Mouse (Mus musculus): Measurements from ENCODE around the gene Mfsd4b1.

The Mfsd4b1 gene

DNA sequence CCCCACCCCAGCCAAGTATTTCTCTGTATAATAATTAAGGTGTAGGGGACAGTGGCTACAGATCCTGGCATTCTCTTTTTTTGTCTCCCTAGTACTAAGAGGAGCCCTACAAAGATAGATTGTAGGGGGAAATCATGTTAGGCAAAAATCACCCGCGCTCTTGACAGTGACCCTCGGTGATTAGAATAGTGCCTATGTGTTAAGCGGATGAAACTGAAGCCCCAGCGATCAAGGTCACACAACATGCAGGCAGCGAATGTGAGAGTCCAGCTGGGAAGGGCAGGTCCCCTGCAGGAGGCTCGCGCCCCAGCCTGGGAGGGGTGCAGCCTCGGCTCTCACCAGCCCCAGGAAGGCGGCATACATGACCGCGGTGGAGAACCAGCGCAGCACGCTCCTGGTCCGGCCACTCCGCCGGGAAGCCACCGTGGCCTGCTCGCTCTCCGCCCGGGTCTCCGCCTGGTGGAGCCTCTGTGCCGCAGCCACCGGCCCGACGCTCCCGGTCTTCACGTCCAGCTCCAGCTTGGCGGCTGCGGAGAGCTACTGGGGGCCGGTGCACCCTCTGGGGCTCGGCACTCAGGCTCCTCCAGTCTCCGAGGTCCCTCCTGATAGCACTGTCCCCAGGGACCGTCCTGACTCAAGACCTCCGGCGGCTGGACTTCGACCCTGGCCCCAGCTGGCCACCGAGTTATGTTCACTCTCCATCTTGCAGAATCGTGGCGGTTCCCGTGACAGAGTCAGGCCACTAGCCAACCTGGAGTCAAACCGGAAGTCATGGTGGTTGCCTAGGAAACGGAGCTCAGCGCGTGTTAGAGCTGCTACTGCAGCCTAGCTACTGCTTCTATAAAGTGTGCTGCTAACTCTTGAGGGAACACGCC is at the start of gene Mfsd4b1:
Mfsd4b1 (minus strand) TSS at position 715 of the 875 bp plus-strand sequence.
- peak; percentile 96 for DNase-seq (ENCODE audit: low spot score)

- DNase-seq (ENCODE audit: low spot score), result no peak
These were observed 48.5 kb upstream of the Mfsd4b1 start for GRCm38 (mm10) chr10:40073608-40074007.

DNA sequence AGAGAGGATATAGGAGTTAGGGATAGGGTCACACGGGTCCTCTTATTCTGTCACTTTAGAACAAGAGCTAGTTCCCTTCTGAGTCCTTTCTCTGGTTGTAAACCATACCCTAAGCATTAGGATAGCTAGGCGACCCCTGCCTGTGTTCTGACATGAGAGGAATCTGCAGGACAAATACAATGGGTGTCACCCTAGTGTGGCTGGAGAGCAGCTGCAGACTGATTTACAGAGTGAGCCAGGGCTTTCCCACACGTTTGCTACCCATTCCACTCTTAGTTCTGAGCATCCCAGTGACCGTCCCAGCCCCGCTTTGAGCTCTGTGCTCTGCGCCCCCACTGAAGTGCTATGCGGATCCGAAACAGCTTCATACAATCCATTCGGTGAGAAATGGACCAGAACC is 45.6 kb upstream of the Mfsd4b1 start:
- no peak for DNase-seq (ENCODE audit: low spot score)

DNA sequence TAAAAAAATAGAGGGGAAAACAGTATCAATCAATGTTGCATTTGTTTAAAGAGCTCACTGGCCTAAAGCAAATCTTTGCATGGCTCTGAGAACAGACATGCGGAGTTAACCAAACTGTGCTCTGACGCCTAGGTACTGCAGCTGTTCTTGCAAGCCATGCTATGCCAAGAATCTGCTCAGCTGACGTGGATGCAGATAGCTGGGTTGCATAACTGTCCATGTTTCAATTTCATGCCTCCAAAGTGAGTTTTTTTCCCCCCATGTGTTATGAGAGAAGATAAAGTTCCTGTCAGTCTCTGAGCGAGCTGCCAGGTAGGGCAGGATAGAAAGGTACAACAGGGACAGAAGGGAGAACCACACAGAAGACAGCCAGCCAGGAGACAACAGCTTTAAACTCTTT is 44.2 kb upstream of the Mfsd4b1 start:
- no peak for DNase-seq (ENCODE audit: low spot score)

- no peak for DNase-seq (ENCODE audit: low spot score)
These were observed 43.5 kb upstream of the Mfsd4b1 start for GRCm38 (mm10) chr10:40068595-40068994.

DNA sequence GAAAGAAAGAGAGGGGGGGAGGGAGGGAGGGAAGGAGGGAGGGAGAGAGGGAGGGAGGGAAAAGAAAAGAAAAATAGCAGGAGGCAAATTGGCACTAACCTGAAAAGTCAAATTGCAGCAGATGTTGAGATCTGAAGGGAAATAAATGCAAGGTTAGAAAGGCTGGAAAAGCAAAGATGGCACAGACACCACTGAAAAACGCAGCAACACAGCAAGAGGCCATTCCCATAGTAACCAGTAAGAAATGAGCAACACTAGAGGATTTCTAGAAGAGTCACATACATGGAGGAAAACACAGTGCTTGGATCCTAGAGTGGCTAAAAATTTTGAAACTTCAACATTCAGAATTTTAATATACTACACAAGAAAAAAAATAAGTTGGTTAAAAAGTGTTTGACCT is 42.5 kb upstream of the Mfsd4b1 start:
- no peak for DNase-seq (ENCODE audit: low spot score)

- no peak for DNase-seq (ENCODE audit: low spot score)
These were observed 42.0 kb upstream of the Mfsd4b1 start for GRCm38 (mm10) chr10:40067071-40067470.

- DNase-seq (ENCODE audit: low spot score), result no peak
These were observed 40.3 kb upstream of the Mfsd4b1 start for GRCm38 (mm10) chr10:40065357-40065756.

DNA sequence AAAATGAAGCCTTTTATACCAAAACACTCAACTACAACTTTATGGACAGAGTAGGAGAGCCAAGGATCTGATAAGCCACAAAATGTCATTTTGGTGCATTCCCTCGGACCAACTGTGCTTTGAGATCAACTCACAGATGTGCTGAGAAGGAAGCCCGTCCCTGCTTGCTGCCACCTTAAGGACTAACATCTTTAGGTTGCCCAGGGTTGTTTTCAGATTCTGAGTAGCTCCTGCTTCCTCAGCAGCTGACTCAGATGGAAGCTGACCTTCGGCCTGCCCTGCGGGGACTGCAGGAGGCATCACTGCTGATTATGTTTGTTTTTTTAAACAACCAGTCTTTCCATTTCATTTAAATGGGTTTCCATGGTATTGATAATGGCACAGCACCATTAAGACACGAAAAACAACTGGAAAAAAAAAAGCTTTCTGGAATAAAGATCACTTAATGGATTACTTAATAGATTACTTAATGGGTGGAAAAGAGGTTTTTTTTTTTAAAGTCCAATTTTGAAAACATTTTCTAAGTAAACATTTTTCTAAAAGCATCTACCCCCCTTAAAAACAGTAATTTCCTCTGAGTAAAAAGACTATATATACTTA is 38.3 kb upstream of the Mfsd4b1 start:
- DNase-seq (ENCODE audit: low spot score), result peak; percentile 41

DNA sequence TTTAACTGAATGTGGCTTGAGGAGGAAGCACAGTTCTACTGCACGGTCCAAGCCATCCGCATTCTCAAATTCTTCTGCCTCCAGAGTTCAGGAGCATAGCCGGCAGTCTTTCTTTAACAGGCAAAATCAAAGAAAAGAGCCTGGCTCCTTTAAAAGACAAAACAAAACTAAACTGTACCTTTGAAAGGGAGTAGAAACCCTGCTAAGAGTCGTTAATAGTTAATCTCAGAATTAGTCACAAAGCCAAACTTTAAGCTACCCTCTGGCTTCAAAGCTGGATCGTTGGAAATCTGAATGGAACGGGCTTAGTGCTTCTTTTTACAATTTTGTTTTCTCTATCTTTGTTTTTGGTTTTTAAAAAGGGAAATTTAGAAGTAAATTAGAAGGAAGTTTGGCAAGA is 37.7 kb upstream of the Mfsd4b1 start:
- no peak for DNase-seq (ENCODE audit: low spot score)

GRCm38 (mm10) chr10:40061926-40062325 is 36.9 kb upstream of the Mfsd4b1 start:
- DNase-seq (ENCODE audit: low spot score), result no peak

GRCm38 (mm10) chr10:40058786-40059120 is 33.7 kb upstream of the Mfsd4b1 start:
- DNase-seq (ENCODE audit: low spot score), result no peak

GRCm38 (mm10) chr10:40058062-40058785 is 33.2 kb upstream of the Mfsd4b1 start:
- no peak for DNase-seq (ENCODE audit: low spot score)

DNA sequence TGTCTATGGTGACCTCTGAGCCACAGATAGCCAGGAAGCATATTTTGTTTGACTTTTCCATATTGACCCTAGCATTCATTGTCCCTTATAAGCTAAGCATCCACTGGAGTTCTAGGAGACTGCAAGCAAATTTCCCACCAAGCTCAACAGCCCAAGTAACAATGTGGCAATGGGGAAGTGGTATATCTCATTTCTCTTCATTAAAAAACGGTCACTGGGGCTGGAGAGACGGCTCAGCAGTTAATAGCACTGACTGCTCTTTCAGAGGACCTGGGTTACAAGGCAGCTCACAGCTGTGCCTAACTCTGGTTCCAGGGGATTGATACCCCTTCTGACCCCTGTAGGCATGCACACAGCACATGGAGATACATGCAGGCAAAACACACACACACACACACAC is 32.5 kb upstream of the Mfsd4b1 start:
- DNase-seq (ENCODE audit: low spot score), result no peak

- DNase-seq (ENCODE audit: low spot score), result no peak
These were observed 29.4 kb upstream of the Mfsd4b1 start for GRCm38 (mm10) chr10:40054455-40054854.

GRCm38 (mm10) chr10:40053896-40054295 is 28.8 kb upstream of the Mfsd4b1 start:
- no peak for DNase-seq (ENCODE audit: low spot score)

DNA sequence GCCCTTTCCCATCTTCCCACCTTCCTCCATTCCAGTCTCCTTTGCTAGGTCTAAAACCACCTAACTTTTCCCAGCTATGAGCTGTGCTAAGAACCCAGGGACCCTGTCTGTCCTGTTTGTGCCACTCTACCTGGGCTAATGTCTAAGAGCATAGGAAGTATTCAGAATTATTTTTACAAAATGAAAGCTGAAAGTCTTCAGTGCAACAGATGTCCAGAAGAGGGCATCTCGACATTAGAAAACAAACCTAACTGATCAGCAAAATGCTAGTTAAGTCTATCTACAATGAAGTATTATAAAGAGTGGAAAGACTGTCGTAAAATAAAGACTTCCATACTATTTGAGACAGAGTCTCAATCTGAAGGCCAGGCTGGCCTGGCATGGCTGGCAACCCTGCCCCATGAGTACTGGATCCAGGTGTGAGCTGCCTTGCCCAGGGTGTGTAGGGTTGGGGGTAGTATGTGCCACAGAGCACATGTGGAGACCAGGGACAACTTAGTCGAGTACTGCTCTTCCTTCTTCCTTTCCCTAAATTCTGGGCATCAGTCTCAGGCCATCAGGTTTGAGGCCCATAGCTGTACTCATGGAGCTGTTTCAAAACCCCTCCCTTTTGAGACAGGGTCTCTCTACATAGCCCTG is 28.3 kb upstream of the Mfsd4b1 start:
- peak; percentile 57 for DNase-seq (ENCODE audit: low spot score)

DNA sequence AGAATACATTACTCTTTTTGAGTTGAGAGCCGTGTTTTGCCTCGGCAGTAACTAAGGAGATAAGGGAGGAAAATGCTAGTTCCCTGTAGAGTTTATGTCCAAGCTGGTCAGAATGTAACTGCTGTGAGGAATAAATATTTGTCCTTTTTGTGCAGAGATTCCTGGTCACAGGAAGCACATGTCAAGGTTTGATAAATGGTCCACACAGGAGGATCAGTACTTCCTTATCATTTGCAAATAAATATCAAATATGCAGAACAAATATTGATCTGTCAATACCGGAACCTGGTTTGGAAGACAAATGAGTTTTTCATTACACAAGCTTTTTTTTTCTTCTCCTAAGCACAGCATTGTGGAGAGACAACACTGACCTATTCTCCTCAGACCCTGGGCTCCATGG is 26.9 kb upstream of the Mfsd4b1 start:
- no peak for DNase-seq (ENCODE audit: low spot score)

GRCm38 (mm10) chr10:40050763-40051162 is 25.7 kb upstream of the Mfsd4b1 start:
- DNase-seq (ENCODE audit: low spot score), result no peak

GRCm38 (mm10) chr10:40041339-40041738 is 16.3 kb upstream of the Mfsd4b1 start:
- DNase-seq (ENCODE audit: low spot score), result peak; percentile 50

GRCm38 (mm10) chr10:40036686-40037560 is 11.9 kb upstream of the Mfsd4b1 start:
- no peak for DNase-seq (ENCODE audit: low spot score)

GRCm38 (mm10) chr10:40034956-40035355 is 9.9 kb upstream of the Mfsd4b1 start:
- DNase-seq (ENCODE audit: low spot score), result no peak
